Mouse (Mus musculus) liver, embryonic 14.5 days (tissue): ENCODE measurements around the gene Ces5a. TPM values are rescaled to one million over a fixed set of nuclear protein-coding genes. Genes with fewer than 3 reads are reported as not detected.

ENCODE experiments used
- ATAC-seq: fragments of 200-750 bp; cut with Nextera tagmentation; 2 replicates; pipeline ENCODE4 v1.8.0; 2017; ENCODE audit warnings: moderate number of reproducible peaks, mild to moderate bottlenecking, moderate library complexity; ENCODE audit not compliant: insufficient read depth
- DNase-seq, 3 experiments: peaks; one replicate each; pipeline ENCODE4 v3.0.0-alpha.2; 2012 to 2013; ENCODE audit warnings: low read depth in 3 of 3, low spot score in 3 of 3
- H3K27ac ChIP-seq: fragments of 300-500 bp; sonication (generic); 2 replicates; pipeline ENCODE4 v1.5.1; 2014; ENCODE audit warnings: moderate library complexity, mild to moderate bottlenecking, control low read depth, inconsistent platforms
- H3K27me3 ChIP-seq: fragments of 300-500 bp; sonication (generic); 2 replicates; pipeline ENCODE4 v1.6.1; 2014; ENCODE audit warnings: mild to moderate bottlenecking, low read length, moderate library complexity; ENCODE audit not compliant: control insufficient read depth, insufficient read depth
- H3K36me3 ChIP-seq: fragments of 300-500 bp; sonication (generic); replicated peaks from 2 replicates; pipeline ENCODE4 v1.6.1; 2014; ENCODE audit warnings: low read depth; ENCODE audit not compliant: control insufficient read depth, insufficient read depth
- H3K4me1 ChIP-seq, 2 experiments: fragments of 200-500 bp in 1 of 2; fragments of 300-500 bp in 1 of 2; sonication (generic) in 1 of 2; replicated peaks; 2 replicates each; pipeline ENCODE4 v1.6.1; 2012 to 2014; ENCODE audit warnings: antibody characterized with exemption in 1 of 2, inconsistent platforms in 1 of 2, low read length in 1 of 2; ENCODE audit not compliant: control insufficient read depth in 2 of 2, insufficient read depth in 2 of 2
- H3K4me2 ChIP-seq: fragments of 300-500 bp; sonication (generic); 2 replicates; pipeline ENCODE4 v1.6.1; 2014; ENCODE audit warnings: low read depth, mild to moderate bottlenecking, control low read depth, moderate library complexity
- H3K4me3 ChIP-seq, 2 experiments: fragments of 200-500 bp in 1 of 2; fragments of 300-500 bp in 1 of 2; sonication (generic) in 1 of 2; 2 replicates each; pipeline ENCODE4 v1.5.1; 2012 to 2014; ENCODE audit warnings: low read depth in 2 of 2, low read length in 2 of 2, mild to moderate bottlenecking in 2 of 2, control low read depth in 1 of 2, inconsistent platforms in 1 of 2, moderate library complexity in 1 of 2; ENCODE audit not compliant: insufficient read depth in 1 of 2
- H3K9ac ChIP-seq: fragments of 300-500 bp; sonication (generic); replicated peaks from 2 replicates; pipeline ENCODE4 v1.6.1; 2014; ENCODE audit warnings: mild to moderate bottlenecking, control low read depth, moderate library complexity
- H3K9me3 ChIP-seq: fragments of 300-500 bp; sonication (generic); 2 replicates; pipeline ENCODE4 v1.6.1; 2016; ENCODE audit warnings: low read length, mixed read lengths; ENCODE audit not compliant: control insufficient read depth
- CTCF ChIP-seq: IDR thresholded peaks from 2 replicates; pipeline ENCODE4 v1.5.1; 2016; ENCODE audit warnings: antibody characterized with exemption, low read depth, control low read depth
- EP300 ChIP-seq: IDR thresholded peaks from 2 replicates; pipeline ENCODE4 v1.6.1; 2016; ENCODE audit warnings: antibody characterized with exemption, low read depth
- WGBS: fragments of 180-500 bp; shearing (Covaris S2); extraction: QIAGEN DNeasy Blood & Tissue Kit; methylation state at CpG from one replicate; pipeline ENCODE4 v1.1.7; 2014; ENCODE audit not compliant: insufficient replicate concordance; 5-methylcytosine and 5-hydroxymethylcytosine counted together
- polyA plus RNA-seq, 2 experiments: library from polyadenylated mRNA; depleted of rRNA in 1 of 2; stranded (reverse) in 1 of 2; unstranded in 1 of 2; fragments of >200 nt; fragmentation: Nextera tagmentation in 1 of 2; extraction: Ambion mirVana in 1 of 2; gene quantifications; 2 replicates each; pipeline versions ENCODE4 v1.2.1 to v1.2.3; 2012 to 2014

Ces5a gene
- polyA plus RNA-seq (2012; rRNA removed) (not detected in 2 replicates), polyA plus RNA-seq (2014; fragmentation: Nextera tagmentation; extraction: Ambion mirVana) (not detected in 2 replicates)

DNA sequence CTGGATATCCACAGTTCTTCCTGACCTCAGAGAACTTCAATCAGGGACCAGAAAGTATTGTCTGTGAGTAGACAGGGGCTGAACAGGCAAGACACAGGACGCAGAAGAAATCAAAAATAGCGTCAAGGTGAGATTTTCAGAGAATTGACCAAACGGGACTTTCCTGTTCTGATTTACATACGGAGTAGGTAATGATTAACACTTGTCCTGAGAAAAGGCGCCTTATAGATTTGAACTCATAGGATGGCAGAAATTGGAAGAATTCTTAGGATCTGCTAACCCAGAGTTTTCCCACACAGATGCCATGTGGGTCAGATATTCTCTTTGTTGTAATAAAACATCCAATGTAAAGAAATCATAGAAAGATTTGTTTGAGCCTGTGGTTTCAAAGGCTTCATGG, at the start of gene Ces5a:
Ces5a (minus strand) TSS at position 101 of the 400 bp plus-strand sequence.
- no peak within 1 kb of the TSS for H3K4me3 ChIP-seq
- no peak for ATAC-seq
- H3K4me2 ChIP-seq = no peak within 1 kb of the TSS
- H3K36me3 ChIP-seq = no peaks in the 10 kb centered on the region
- no peaks in the 10 kb centered on the region for H3K9me3 ChIP-seq
- TF ChIP-seq CTCF (no peak), EP300 (no peak)
- no peak within 1 kb of the TSS for H3K27ac ChIP-seq
- 66% methylated on average over 5 of the region's 5 CpGs for WGBS
- no peaks in the 10 kb centered on the region for H3K27me3 ChIP-seq
- H3K9ac ChIP-seq = no peak within 1 kb of the TSS
- H3K4me1 ChIP-seq = no peaks in the 10 kb centered on the region
- no peak for DNase-seq

DNA sequence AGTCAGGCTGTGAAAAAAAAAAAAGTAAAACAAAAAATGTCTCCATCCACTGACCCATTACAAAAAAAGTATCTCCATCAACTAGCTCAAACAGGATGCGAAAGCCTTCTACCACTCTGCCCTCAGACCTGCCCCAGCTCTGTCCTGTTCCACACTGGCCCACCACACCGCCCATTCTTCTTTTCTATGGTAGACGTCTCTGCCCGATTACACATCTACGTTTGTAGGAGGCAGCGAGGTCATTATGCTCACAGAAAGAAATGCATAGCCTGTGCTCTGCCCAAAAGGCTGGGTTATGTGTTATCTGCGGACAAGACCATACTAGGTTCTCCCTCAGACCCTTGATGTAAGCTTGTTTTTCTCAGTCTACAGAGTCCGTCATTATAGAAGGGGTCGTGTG, 37.2 kb upstream of the Ces5a start:
- Histone ChIP-seq H3K4me1 (no peaks in the 10 kb centered on the region), H3K9me3 (no peaks in the 10 kb centered on the region), H3K36me3 (no peaks in the 10 kb centered on the region), H3K9ac (no peak overlapping the region), H3K27ac (no peak overlapping the region), H3K4me3 (no peak overlapping the region), H3K4me2 (no peak overlapping the region), H3K27me3 (no peaks in the 10 kb centered on the region)
- 55% methylated on average over 9 of the region's 9 CpGs for WGBS
- TF ChIP-seq EP300 = no peak
- no peak for TF ChIP-seq CTCF
- DNase-seq (no peak), ATAC-seq (no peak)

DNA sequence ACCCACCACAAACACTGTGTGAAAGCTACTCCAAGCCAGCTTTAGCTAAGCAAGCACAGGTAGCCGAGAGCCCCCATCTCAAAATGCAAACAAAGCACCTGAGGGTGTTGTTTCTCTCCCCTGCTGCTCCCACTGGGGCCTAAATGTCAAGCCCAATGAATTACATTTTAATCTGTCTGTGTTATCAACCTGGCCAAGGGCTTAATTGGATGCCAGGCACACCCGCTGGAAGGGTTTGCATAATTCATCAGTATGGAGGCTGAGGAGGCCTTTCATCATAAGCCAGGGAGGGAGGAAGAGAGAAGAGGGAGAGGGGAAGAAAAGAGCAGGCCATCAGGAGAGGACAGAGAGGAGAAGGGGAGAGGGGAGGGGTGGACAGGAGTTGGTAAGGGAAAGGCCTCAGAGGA, 36.5 kb upstream of the Ces5a start:
- Histone ChIP-seq H3K9me3 (no peaks in the 10 kb centered on the region), H3K4me2 (no peak overlapping the region), H3K27ac (no peak overlapping the region), H3K36me3 (no peaks in the 10 kb centered on the region), H3K27me3 (no peaks in the 10 kb centered on the region), H3K4me3 (no peak overlapping the region), H3K4me1 (no peaks in the 10 kb centered on the region), H3K9ac (no peak overlapping the region)
- TF ChIP-seq EP300 = no peak
- TF ChIP-seq CTCF = no peak
- ATAC-seq (no peak), DNase-seq (no peak)
- 30% methylated on average over 2 of the region's 2 CpGs for WGBS

DNA sequence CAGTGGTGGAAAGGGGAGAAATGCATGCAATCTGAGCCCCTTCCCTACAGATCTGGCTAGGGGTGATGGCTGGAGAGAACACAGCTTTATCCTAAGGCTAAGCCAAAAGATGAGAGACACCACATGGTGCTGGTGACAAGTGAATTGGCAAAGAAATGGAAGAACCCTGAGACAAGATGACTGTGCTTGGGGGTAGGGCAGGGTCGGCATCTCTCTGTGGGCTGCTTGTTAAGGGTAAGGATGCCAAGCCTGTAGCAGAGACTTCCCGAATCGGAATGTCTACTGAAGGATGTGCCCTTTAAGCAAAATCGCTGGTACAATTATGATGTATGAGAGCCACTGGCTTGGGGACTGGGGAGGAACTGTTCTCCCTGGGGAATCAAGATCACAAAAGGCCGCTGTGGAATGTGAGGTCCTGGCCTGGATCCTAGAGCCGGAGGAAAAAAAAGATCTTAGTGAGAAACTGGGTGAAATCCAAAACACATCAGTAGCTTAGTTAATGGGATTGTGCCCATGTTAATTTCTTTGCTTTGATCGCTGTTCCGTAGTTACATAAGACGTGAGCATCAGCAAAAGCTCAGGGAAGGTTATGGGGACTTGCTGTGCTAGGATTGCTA, 35.8 kb upstream of the Ces5a start:
- Histone ChIP-seq H3K27me3 (no peaks in the 10 kb centered on the region), H3K9ac (no peak overlapping the region), H3K36me3 (no peaks in the 10 kb centered on the region), H3K9me3 (no peaks in the 10 kb centered on the region), H3K27ac (no peak overlapping the region), H3K4me2 (no peak overlapping the region), H3K4me1 (no peaks in the 10 kb centered on the region), H3K4me3 (no peak overlapping the region)
- ATAC-seq (no peak), DNase-seq (no peak)
- 46% methylated on average over 9 of the region's 9 CpGs for WGBS
- TF ChIP-seq CTCF (no peak), EP300 (no peak)

DNA sequence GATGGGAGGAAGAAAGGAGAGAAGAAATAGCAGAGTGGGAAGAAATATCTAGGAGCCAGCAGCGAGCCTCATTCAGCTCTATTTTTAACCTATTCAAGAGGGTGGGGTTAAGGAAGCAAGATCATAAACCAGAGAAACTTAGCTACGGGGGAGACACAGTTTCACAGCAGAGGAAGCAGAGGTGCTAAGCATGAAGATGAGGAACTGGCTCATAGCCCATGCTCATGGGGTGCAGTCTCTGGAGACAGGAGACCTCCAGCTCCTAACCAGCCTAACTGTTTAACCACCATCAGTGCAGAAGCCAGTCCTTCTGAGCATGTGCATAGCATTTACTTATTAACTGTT, 34.5 kb upstream of the Ces5a start:
- no peak for ATAC-seq
- TF ChIP-seq EP300 (no peak), CTCF (no peak)

More for the DNA sequence above, 34.5 kb upstream of the Ces5a start:
- H3K4me1 ChIP-seq = no peaks in the 10 kb centered on the region
- no peak overlapping the region for H3K4me2 ChIP-seq
- H3K27me3 ChIP-seq = no peaks in the 10 kb centered on the region
- H3K27ac ChIP-seq = no peak overlapping the region
- H3K4me3 ChIP-seq = no peak overlapping the region
- 15% methylated on average over 2 of the region's 2 CpGs for WGBS
- no peak overlapping the region for H3K9ac ChIP-seq
- no peak for DNase-seq
- no peaks in the 10 kb centered on the region for H3K9me3 ChIP-seq
- no peaks in the 10 kb centered on the region for H3K36me3 ChIP-seq
